Mouse (Mus musculus) thymus, adult 2 months (tissue): ENCODE data around the gene Cnot2.

ENCODE experiments used
- CTCF ChIP-seq: fragments of 200-500 bp; IDR thresholded peaks from 2 replicates; pipeline ENCODE4 v1.5.1; 2012; ENCODE audit warnings: mild to moderate bottlenecking, control low read depth, low read length, moderate library complexity, borderline replicate concordance; ENCODE audit not compliant: control insufficient read depth, poor library complexity, insufficient read depth; ENCODE audit errors: extremely low read depth
- POLR2A ChIP-seq: fragments of 200-500 bp; IDR thresholded peaks from 2 replicates; pipeline ENCODE4 v1.6.1; 2012; ENCODE audit warnings: mild to moderate bottlenecking, low read length, control low read depth, moderate library complexity; ENCODE audit not compliant: control insufficient read depth, poor library complexity, insufficient read depth; ENCODE audit errors: extremely low read depth

DNA sequence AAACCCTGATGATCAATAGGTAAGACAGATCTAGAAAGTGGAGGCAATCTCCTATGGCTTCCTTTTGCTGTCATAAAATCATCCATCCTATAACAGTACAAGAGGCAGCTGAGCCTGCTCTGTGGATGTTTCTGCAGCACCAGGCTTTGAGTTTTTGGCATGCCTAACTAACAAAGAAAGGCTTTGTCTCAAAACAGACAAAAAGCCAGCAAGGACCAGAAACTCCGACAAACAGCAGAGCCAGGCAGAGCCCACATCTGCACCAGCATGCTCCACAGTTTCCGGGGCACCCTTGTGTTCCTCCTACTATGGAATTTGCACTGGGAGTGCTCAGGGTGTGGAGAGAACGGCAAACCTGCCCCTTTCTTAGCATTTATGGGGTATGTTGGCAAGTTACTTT lies 47.0 kb downstream of the Cnot2 start:
- TF ChIP-seq CTCF (no peak), POLR2A (no peak)
